Mouse (Mus musculus): ENCODE measurements around the gene Rdh9. TPM values are rescaled to one million over a fixed set of nuclear protein-coding genes. Genes with fewer than 3 reads are reported as not detected.

Gene Rdh9
- total RNA-seq (2022), result under 1 TPM in 1 of 4 experiments, not detected in 3; 0.38 TPM

GRCm38 (mm10) chr10:127776011-127776410 is at the start of gene Rdh9:
Rdh9 (plus strand) TSS chr10:127776386.
- no peak for DNase-seq

DNA sequence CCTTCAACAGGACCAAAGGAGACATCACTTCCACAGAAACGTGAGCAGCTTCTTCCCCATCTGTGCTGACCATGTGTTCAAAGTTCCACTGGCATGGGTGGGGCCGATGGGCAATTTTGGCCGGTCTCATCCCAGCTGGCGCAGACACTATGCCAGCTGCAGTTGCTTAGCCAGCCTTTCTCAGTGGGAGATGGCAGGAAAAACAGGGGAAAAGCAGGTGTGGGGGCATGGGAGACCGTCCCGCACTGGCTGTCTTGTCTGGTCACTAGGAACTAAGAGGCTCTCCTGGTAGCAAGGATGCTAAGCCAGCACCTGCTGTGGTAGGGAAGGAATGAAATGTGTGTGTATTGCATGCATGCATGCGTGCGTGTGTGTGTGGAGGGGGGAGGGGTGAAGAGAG is 47.7 kb upstream of the Rdh9 start:
- no peak for DNase-seq

- DNase-seq, result no peak
These were observed 45.8 kb upstream of the Rdh9 start for GRCm38 (mm10) chr10:127730285-127730932.

DNA sequence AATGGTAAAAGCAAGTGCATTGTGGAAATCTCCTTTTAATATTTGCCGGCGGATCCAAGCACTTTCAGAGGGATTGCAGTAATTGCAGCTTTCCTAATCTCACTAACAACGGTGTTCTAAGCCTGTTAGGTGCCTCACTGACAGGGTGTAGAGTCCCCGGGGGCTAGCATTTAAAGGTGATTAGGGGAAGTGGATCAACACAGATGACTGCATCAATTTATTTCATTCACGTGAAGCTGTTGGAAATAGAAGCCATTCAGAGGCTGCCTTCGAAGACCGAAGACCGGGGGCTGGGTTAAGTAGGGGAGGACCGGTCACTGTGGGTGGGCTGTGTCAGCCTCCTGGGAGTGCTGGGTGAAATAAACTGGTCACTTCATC is 45.3 kb upstream of the Rdh9 start:
- DNase-seq, result no peak

DNA sequence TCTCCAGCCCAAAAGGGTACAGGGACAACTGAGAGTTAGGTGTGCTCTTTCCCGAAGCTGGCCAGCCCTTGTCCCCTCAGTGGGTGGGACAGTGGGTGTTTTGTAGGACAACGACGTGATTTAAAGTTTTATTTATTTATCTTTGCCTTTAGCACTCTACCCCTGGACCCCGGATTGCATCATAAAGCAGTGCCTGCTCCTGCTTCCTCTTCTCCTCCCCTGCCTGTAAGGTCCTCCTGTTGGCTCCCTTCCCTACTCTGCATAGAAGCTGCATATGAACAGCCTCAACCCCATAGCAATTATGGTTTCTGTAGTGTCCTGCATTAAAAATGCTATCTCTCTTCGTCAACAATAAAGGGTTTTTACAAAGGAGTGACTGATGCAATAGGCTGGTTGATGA is 44.8 kb upstream of the Rdh9 start:
- no peak for DNase-seq

DNA sequence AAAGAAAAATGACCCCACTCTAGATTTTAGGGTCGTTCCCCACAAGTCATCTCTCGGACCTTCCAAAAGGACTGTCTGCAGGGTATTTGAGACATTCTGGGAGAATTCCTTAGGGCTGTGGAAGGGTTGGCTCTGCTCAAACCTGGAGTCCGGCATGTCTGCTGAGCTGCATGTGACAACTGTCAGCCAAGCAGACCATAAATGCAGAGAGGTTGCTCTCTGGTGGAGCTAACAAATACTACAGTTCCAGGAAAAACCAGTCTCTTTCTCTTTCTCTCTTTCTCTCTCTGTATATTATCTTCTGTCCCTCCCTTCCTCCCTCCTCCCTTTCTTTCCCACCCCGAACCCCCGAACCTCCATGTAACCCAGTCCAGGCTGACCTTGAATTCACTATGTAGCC is 41.8 kb upstream of the Rdh9 start:
- DNase-seq, result no peak

- DNase-seq, result no peak
These were observed 39.9 kb upstream of the Rdh9 start for GRCm38 (mm10) chr10:127736266-127736665.

DNA sequence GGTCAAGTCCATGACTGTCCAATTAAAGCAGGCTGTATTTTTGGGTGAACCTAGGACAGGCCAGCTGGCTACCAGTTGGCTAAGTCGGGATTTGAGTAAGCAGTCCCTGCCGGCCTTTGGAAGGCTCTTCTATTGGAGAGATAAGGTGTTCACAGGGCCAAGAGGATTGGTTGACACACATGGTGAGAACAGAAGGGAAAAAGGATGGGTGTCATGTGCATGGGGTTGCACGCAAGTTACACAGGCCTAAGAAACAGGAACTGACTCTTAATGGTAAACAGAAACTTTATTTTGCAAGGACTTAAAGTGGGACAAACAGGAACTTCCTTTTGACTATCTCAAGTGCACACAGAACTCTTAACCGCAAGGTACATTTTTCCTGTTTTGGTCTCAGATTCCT is 39.3 kb upstream of the Rdh9 start:
- no peak for DNase-seq

DNA sequence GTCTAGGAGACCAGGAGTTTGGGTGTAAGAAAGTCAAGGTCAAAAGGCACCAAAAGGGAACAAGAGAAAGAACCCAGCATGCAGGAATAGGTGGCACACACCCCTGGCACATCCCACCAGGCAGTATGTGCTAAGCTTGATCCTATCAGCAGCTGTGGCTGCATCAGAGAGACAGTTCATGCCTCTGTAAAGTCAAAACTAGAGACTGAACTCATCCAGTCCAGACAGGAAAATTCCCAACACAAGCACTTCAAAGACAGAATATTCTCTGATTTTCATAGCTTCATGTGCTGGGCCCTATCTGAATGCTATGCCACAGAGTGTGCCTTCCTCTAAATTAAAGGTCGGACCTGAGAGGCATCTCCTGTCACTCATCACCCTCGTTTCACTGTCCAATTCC is 38.6 kb upstream of the Rdh9 start:
- no peak for DNase-seq

DNA sequence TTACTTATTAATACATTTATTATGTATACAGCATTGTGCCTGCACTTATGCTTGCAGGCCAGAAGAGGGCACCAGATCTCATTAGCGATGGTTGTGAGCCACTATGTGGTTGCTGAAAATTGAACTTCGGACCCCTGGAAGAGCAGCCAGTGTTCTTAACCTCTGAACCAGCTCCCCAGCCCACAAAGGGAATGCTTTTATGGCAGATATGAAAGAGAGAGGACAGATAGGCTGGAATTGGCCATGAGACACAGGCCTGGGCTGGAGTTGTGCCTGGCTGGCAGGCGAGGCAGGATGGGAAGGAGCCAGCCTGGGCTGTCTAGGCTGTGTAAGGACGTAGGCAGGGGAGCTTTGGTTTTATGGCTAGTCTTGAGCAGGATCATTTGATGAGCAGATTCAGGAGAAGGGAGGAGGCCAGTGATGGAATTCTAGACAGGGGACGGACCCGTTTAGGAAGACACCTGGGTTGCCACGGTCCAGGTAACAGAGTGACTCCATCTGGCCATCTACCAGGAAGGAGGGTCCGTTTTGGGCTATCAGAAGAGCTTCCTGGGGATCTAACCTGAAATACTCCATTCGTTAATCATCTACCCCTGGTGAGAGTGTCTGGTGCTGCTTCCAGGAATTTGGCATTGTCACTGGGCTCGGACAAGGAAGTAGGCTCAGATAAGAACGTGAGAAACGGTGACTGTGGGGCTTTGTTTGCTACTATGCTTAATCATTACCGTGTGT is 37.9 kb upstream of the Rdh9 start:
- DNase-seq, result no peak

GRCm38 (mm10) chr10:127739083-127739660 is 37.0 kb upstream of the Rdh9 start, which contains the start of gene Zbtb39:
Zbtb39 (plus strand) TSS chr10:127739538.
- DNase-seq, result peak; percentile 68

DNA sequence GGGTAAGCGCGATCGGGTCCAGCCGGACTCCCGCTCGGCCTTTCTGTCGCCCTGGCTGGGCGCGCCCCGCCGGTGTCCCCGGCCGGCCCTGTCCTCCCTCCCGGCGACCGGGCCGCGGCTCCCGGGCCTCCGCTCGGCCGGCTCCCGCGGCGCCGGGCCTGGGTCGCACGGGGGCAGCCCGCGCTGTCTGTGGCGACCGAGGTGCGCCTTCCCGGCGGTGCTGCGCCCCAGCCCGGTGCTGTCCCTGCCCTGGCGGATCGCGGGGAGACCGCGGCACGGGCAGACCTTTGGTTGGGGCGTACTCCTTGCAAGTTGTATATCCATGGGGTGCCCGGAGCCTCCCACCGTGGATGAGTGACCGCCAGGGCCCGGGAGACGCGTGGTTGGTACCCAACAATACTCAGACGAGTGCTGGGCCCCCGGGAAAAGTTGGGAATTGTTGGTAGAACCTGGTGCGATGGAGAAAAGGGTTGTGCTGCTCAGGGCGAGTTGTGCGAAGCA is 36.5 kb upstream of the Rdh9 start:
- DNase-seq, result no peak

GRCm38 (mm10) chr10:127744661-127745060 is 31.5 kb upstream of the Rdh9 start:
- DNase-seq, result no peak

- no peak for DNase-seq
These were observed 30.3 kb upstream of the Rdh9 start for GRCm38 (mm10) chr10:127745886-127746285.

GRCm38 (mm10) chr10:127747254-127747653 is 28.9 kb upstream of the Rdh9 start:
- DNase-seq, result no peak

DNA sequence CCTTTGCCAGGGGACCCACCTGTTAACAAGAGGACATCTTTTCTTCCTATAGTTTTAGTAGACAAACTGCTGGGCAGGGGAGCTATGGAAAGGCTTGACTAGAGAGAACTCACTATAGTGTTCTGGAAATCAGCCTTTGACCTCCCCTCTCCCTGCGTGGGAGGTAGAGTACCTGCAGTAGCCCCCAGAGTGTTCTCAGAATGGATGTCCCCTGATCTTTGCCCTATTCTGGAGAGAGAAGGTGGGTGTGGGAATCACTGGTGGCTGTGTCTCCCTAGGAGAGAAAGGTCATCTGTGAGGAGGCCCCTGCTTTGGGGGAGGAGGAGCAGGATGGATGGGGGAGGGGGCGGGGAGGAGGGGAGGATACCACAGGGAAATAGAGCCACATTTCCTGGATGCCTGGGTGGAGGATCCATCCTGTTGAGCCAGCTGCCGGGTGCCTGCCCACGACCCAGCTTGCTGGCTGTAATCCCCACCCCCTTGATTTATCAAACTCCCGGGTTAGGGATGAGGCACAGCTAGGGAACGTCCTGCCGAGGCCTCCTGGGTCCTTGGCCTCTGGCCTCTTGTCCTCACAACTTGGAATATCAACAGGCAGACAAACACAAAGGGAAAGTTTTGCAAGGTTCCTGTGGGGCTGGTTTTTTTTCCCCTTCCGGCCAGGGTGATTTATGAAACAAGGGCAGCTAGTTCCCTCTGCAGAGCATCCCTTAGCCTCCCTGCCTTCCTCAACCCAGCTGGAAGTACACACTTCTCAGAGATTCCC is 27.2 kb upstream of the Rdh9 start:
- DNase-seq, result peak; percentile 89

GRCm38 (mm10) chr10:127750136-127750777 is 25.9 kb upstream of the Rdh9 start:
- DNase-seq, result no peak

DNA sequence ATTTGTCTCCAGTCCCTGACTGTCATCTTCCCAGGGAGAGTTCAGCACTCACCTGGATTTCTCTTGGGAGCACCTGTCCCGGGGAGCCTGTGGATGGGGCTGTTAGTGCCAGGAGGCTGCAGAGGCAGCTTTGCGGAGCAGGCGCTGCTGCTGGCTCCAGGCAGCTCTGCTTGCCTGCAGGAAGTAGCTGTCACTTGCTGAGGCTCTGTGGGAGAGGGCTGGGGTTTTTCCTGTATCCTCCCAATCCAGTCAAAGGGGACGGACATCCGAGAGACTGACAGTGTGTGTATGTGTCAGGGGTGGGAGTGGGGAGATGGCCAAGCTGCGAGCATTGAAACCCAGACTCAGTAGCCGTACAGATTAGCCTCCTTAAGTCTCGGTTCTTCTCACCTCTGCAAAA is 24.6 kb upstream of the Rdh9 start, which contains the start of gene Gpr182:
Gpr182 (minus strand) TSS at position 185 of the 400 bp plus-strand sequence.
- DNase-seq, result no peak

DNA sequence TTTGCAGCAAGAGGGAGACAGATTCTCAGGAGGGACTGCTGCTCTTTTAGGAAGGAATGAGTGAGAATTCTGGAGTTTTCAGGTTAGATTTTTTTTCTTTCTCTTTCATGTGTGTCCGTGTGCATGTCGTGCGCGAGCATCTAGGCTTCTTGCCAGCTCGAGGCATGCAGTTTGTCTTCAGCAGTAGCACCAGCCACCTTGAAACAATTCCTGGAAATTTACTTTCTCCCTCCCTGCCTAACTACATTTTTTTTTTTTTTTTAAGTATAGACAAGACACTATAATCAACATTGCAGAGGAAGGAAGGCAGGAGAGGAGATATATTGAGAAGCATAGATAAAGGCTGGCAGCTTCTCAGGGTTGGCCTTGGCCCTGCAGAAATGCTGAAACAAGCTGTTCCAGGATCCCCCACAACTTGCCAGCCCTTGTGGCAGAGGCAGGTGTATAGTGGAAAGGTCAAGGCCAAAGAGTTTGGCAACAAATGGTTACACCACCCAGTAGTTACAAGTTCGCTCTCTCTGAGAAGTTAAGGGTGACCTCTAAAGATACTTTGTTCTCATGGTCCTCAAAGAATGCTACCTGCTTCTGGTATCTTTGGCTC is 21.5 kb upstream of the Rdh9 start:
- peak; percentile 64 for DNase-seq

- DNase-seq, result no peak
These were observed 20.9 kb upstream of the Rdh9 start for GRCm38 (mm10) chr10:127755246-127755645.

DNA sequence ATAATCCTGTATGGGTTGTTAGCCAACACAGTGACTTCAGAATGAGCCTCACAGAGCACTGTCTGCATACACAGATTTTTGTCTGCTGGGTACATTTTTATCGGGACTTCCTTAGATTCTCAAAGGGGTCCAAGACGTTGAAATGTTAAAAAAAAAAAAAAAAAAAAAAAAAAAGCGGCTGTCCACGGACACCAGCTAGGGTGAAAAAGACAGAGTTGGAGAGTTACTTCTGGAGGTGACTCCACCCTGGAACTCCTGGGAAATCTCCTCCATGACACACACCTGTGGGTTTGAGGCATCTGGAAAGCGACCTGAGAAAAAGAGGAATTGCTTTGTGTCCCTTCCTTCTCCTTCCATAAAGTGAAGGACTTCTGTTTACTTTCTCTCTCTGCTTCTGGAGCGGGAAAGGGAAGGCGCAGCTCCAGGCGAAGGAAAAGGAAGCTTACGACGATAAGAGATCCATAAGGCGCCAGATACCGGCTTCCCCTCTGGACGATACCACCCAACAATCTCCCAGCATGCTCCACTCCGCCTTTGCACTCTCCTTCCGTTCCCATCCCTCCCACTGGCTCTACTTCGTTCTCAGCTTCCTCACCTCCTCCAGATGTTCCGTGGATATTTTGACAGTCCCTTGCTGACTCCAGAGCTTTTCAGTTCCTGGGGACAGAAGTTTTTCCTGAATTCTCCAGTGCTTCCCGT is 20.3 kb upstream of the Rdh9 start:
- DNase-seq, result no peak

All from adrenal gland, adult 8-10 months (tissue).